Mouse (Mus musculus) CH12.LX (cell line): Measurements from ENCODE around the gene Olfr740. TPM values are rescaled to one million over a fixed set of nuclear protein-coding genes. Genes with fewer than 3 reads are reported as not detected.

Source experiments
- DNase-seq: peaks from one replicate; pipeline ENCODE4 v3.0.0-alpha.2; 2013; ENCODE audit errors: extremely low read depth
- H3K27ac ChIP-seq: 2 replicates; pipeline ENCODE4 v1.5.1; 2012; ENCODE audit warnings: low read depth, mild to moderate bottlenecking, control low read depth, moderate library complexity; ENCODE audit not compliant: insufficient read depth
- H3K27me3 ChIP-seq: replicated peaks from 2 replicates; pipeline ENCODE3; 2012; ENCODE audit warnings: inconsistent platforms
- H3K36me3 ChIP-seq, 2 experiments: replicated peaks in 1 of 2; 2 replicates each; pipeline versions ENCODE3 to v1.6.1; 2012; ENCODE audit warnings: inconsistent platforms in 1 of 2, low read length in 1 of 2, mild to moderate bottlenecking in 1 of 2, mixed read lengths in 1 of 2, moderate library complexity in 1 of 2; ENCODE audit not compliant: control insufficient read depth in 1 of 2, insufficient read depth in 1 of 2
- H3K4me1 ChIP-seq, 2 experiments: 2 replicates each; pipeline ENCODE4 v1.6.1; 2012; ENCODE audit warnings: inconsistent platforms in 1 of 2, moderate library complexity in 1 of 2; ENCODE audit not compliant: insufficient read depth in 2 of 2, control insufficient read depth in 1 of 2
- H3K4me2 ChIP-seq: 2 replicates; pipeline ENCODE4 v1.6.1; 2012; ENCODE audit warnings: low read depth, mild to moderate bottlenecking, control low read depth; ENCODE audit not compliant: poor library complexity, insufficient read depth, severe bottlenecking
- H3K4me3 ChIP-seq, 3 experiments: fragments of 150-350 bp in 1 of 3; sonication (generic) in 1 of 3; replicated peaks in 1 of 3; 2 replicates each; pipeline versions ENCODE3 to v1.5.1; 2011 to 2012; ENCODE audit warnings: low read depth in 2 of 3, low read length in 2 of 3, mild to moderate bottlenecking in 2 of 3, moderate library complexity in 2 of 3, control low read depth in 1 of 3, improper control_type of control experiment in 1 of 3, inconsistent platforms in 1 of 3, mixed read lengths in 1 of 3; ENCODE audit not compliant: poor library complexity in 1 of 3
- H3K79me2 ChIP-seq: replicated peaks from 2 replicates; pipeline ENCODE4 v1.6.1; 2012; ENCODE audit warnings: mild to moderate bottlenecking, moderate library complexity; ENCODE audit not compliant: control insufficient read depth, poor library complexity, insufficient read depth, severe bottlenecking; ENCODE audit errors: extremely low read depth
- H3K9ac ChIP-seq: 2 replicates; pipeline ENCODE4 v1.6.1; 2012; ENCODE audit warnings: low read depth, mild to moderate bottlenecking, control low read depth, moderate library complexity; ENCODE audit not compliant: insufficient read depth
- H3K9me3 ChIP-seq: replicated peaks from 2 replicates; pipeline ENCODE3; 2012; ENCODE audit warnings: low read length, inconsistent platforms, mixed read lengths
- BHLHE40 ChIP-seq: IDR thresholded peaks from 2 replicates; pipeline ENCODE4 v1.6.1; 2011; ENCODE audit warnings: mild to moderate bottlenecking, low read depth, low read length, improper control_type of control experiment
- CHD1 ChIP-seq: IDR thresholded peaks from 2 replicates; pipeline ENCODE4 v1.6.1; 2012; ENCODE audit warnings: low read depth, low read length, improper control_type of control experiment, inconsistent platforms
- CHD2 ChIP-seq: IDR thresholded peaks from 2 replicates; pipeline ENCODE4 v1.6.1; 2011; ENCODE audit warnings: low read length, improper control_type of control experiment
- CTCF ChIP-seq, 2 experiments: IDR thresholded peaks in 1 of 2; conservative IDR thresholded peaks in 1 of 2; 2 replicates each; pipeline ENCODE4 v1.5.1; 2011 to 2012; ENCODE audit warnings: low read depth in 2 of 2, low read length in 2 of 2, improper control_type of control experiment in 1 of 2, inconsistent platforms in 1 of 2, mild to moderate bottlenecking in 1 of 2, moderate library complexity in 1 of 2
- IRF4 ChIP-seq: IDR thresholded peaks from 2 replicates; pipeline ENCODE4 v1.6.1; 2014; ENCODE audit warnings: low read depth, mild to moderate bottlenecking, inconsistent platforms, low read length, improper control_type of control experiment
- JUN ChIP-seq: IDR thresholded peaks from 2 replicates; pipeline ENCODE4 v1.6.1; 2011; ENCODE audit warnings: low read depth, mild to moderate bottlenecking, low read length, improper control_type of control experiment, moderate library complexity; ENCODE audit not compliant: insufficient read depth
- KAT2A ChIP-seq: IDR thresholded peaks from 2 replicates; pipeline ENCODE4 v1.6.1; 2012; ENCODE audit warnings: low read length, improper control_type of control experiment, inconsistent platforms; ENCODE audit not compliant: insufficient replicate concordance
- MAFK ChIP-seq: IDR thresholded peaks from 2 replicates; pipeline ENCODE4 v1.6.1; 2011; ENCODE audit warnings: low read length, improper control_type of control experiment; ENCODE audit not compliant: insufficient replicate concordance
- MEF2A ChIP-seq: IDR thresholded peaks from 2 replicates; pipeline ENCODE4 v1.6.1; 2014; ENCODE audit warnings: low read depth, mild to moderate bottlenecking, inconsistent platforms, low read length, improper control_type of control experiment, borderline replicate concordance
- MXI1 ChIP-seq: IDR thresholded peaks from 2 replicates; pipeline ENCODE4 v1.6.1; 2011; ENCODE audit warnings: mild to moderate bottlenecking, low read depth, low read length, improper control_type of control experiment
- PAX5 ChIP-seq: IDR thresholded peaks from 2 replicates; pipeline ENCODE4 v1.6.1; 2012; ENCODE audit warnings: low read length, inconsistent platforms, mixed read lengths
- POLR2A ChIP-seq: IDR thresholded peaks from 2 replicates; pipeline ENCODE4 v1.6.1; 2011; ENCODE audit warnings: low read depth, mild to moderate bottlenecking, improper control_type of control experiment, low read length
- POLR2AphosphoS2 ChIP-seq: IDR thresholded peaks from 2 replicates; pipeline ENCODE4 v1.6.1; 2011; ENCODE audit warnings: low read depth, low read length, improper control_type of control experiment
- SIN3A ChIP-seq: IDR thresholded peaks from 2 replicates; pipeline ENCODE4 v1.6.1; 2012; ENCODE audit warnings: low read length, improper control_type of control experiment, inconsistent platforms
- USF1 ChIP-seq: IDR thresholded peaks from 2 replicates; pipeline ENCODE4 v1.6.1; 2014; ENCODE audit warnings: low read depth, mild to moderate bottlenecking, inconsistent platforms, low read length, improper control_type of control experiment
- ZKSCAN1 ChIP-seq: IDR thresholded peaks from 2 replicates; pipeline ENCODE4 v1.6.1; 2012; ENCODE audit warnings: low read depth, inconsistent platforms, low read length, improper control_type of control experiment, borderline replicate concordance
- dilution Hi-C: fragments of 300-500 bp; cut with MboI; formaldehyde crosslinking; loops from 2 replicates; pipeline ENCODE4 v1.14.3; 2020; ENCODE audit warnings: low sequenced_read_pairs; ENCODE audit not compliant: extremely low pct_unique_long_range_greater_than_20kb, extremely low pct_ligation_motif_present
- in situ Hi-C: fragments of 300-500 bp; cut with MboI; formaldehyde crosslinking; loops from 3 replicates; pipeline ENCODE4 v1.14.3; 2019; ENCODE audit warnings: low sequenced_read_pairs, low pct_ligation_motif_present, low pct_unique_long_range_greater_than_20kb, mixed read lengths
- polyA plus RNA-seq: library from polyadenylated mRNA; unstranded; fragments of >175 nt; gene quantifications from 2 replicates; pipeline ENCODE4 v1.2.1, GENCODE M21; 2012; ENCODE audit warnings: low read depth; ENCODE audit not compliant: insufficient read length
- total RNA-seq, 2 experiments: library from RNA; depleted of rRNA; stranded (reverse); fragments of 300-350 nt in 1 of 2; fragments of >200 nt in 1 of 2; gene quantifications; 2 replicates each; pipeline ENCODE4 v1.2.3; 2012 to 2014

The Olfr740 gene
- total RNA-seq (2012; rRNA removed) (not detected in 2 replicates), total RNA-seq (2014; rRNA removed) (not detected in 2 replicates), polyA plus RNA-seq (not detected in 2 replicates)

DNA sequence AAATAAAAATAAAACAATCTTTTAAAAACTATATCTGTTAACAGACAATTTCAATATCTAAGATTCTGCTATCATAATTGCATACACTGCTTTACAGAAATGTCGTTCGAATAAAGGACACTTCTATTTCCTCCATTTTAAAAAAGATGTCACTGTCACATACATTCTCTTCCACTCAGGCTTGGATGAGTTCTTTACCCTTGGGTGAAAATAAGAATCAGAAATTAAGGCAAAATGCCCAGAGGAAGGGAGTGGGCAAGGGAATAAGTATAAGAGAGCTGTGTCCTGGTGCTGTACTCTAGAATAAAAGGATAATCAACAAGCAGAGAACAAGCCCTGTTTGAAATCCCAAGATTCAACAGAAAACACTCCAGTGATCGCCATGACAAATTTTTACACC is at the start of gene Olfr740:
Gene Olfr740, plus strand, starts transcription at position 301 of the 400 bp plus-strand sequence.
- no peaks in the 10 kb centered on the region for H3K36me3 ChIP-seq
- H3K27me3 ChIP-seq: peaks cover 3% of the 10 kb centered on the region
- TF ChIP-seq KAT2A (no peak), CHD2 (no peak), POLR2AphosphoS2 (no peak), BHLHE40 (no peak), IRF4 (no peak)
- H3K9me3 ChIP-seq: no peaks in the 10 kb centered on the region
- no peak within 1 kb of the TSS for H3K9ac ChIP-seq
- no peaks in the 10 kb centered on the region for H3K4me1 ChIP-seq
- H3K4me3 ChIP-seq: no peak within 1 kb of the TSS
- DNase-seq: no peak
- H3K27ac ChIP-seq: no peak within 1 kb of the TSS
- in situ Hi-C loops (no loop called here), dilution Hi-C loops (no loop called here)
- no peaks in the 10 kb centered on the region for H3K79me2 ChIP-seq
- no peak within 1 kb of the TSS for H3K4me2 ChIP-seq

DNA sequence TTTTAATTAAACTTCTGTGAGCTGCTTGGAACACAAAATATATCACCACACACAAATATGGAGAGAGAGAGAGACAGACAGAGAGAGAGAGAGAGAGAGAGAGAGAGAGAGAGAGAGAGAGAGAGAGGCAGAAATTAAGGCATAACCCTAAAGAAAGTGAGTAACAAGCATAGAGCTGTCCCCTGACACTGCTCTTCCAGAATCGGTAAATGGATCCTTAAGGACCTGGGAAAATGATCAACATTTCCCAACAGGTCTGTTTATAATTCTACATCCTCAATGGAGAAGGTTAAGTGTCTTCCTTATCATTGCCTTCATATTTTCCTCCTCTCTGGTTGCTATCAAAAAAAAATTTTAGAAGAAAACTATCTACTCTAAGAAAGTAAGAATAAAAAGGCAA is 38.1 kb upstream of the Olfr740 start, which contains the start of gene Olfr738:
Gene Olfr738, plus strand, starts transcription at position 301 of the 400 bp plus-strand sequence.
- no peaks in the 10 kb centered on the region for H3K36me3 ChIP-seq
- H3K4me2 ChIP-seq: no peak within 1 kb of the TSS
- H3K4me1 ChIP-seq: no peaks in the 10 kb centered on the region
- dilution Hi-C loops: no loop called here
- no peak within 1 kb of the TSS for H3K4me3 ChIP-seq
- no peaks in the 10 kb centered on the region for H3K79me2 ChIP-seq
- TF ChIP-seq POLR2A (no peak), MEF2A (no peak), JUN (no peak), ZKSCAN1 (no peak), CTCF (conservative IDR thresholded peaks at IDR 0.05 in 1 of 2, IDR thresholded peaks at IDR 0.05 in 1 of 2; ENCODE audit: low read depth in 2 of 2, low read length in 2 of 2) (no peak), USF1 (no peak), MAFK (no peak), BHLHE40 (no peak), POLR2AphosphoS2 (no peak), PAX5 (no peak)
- TF ChIP-seq, all 38 proteins: peak for 0
- in situ Hi-C loops: no loop called here
- Histone ChIP-seq H3K27me3 (peaks cover 1% of the 10 kb centered on the region), H3K27ac (no peak within 1 kb of the TSS), H3K9ac (no peak within 1 kb of the TSS), H3K9me3 (no peaks in the 10 kb centered on the region)
- DNase-seq: no peak

DNA sequence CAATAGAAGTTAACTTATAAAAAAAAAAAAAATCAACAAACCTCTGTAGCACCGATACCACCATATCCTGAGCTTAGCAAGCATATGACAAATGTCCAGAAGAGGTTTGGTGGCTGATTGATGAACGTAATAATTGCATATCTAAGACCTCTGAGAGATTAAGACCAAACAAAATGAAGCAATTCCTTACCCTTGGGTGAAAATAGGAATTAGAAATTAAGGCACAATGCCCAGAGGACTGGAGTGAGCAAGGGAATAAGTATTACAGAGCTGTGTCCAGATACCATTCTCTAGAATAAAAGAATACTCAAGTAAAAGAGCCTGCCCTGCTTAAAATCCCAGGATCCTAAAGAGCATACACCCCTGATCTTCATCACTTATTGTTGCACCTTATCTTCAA is 27.0 kb upstream of the Olfr740 start, which contains the start of gene Olfr739:
Gene Olfr739, plus strand, starts transcription at position 301 of the 400 bp plus-strand sequence.
- in situ Hi-C loops (no loop called here), dilution Hi-C loops (no loop called here)
- Histone ChIP-seq H3K9me3 (no peaks in the 10 kb centered on the region), H3K27ac (no peak within 1 kb of the TSS), H3K4me1 (no peaks in the 10 kb centered on the region), H3K4me2 (no peak within 1 kb of the TSS), H3K36me3 (no peaks in the 10 kb centered on the region), H3K27me3 (no peaks in the 10 kb centered on the region), H3K79me2 (no peaks in the 10 kb centered on the region), H3K4me3 (no peak within 1 kb of the TSS), H3K9ac (no peak within 1 kb of the TSS)
- DNase-seq: no peak
- TF ChIP-seq SIN3A: no peak
- TF ChIP-seq MEF2A: no peak
- TF ChIP-seq MXI1: no peak
- TF ChIP-seq CTCF (conservative IDR thresholded peaks at IDR 0.05 in 1 of 2, IDR thresholded peaks at IDR 0.05 in 1 of 2; ENCODE audit: low read depth in 2 of 2, low read length in 2 of 2): no peak
- TF ChIP-seq CHD1: no peak
